Mouse (Mus musculus) neural tube, embryonic 15.5 days (tissue): ENCODE results near the gene Kif16b. TPM values are rescaled to one million over a fixed set of nuclear protein-coding genes. Genes with fewer than 3 reads are reported as not detected.

Source experiments
- ATAC-seq: fragments of 200-750 bp; cut with Nextera tagmentation; 2 replicates; pipeline ENCODE4 v1.8.0; 2017; ENCODE audit warnings: mild to moderate bottlenecking, moderate TSS enrichment, moderate library complexity; ENCODE audit not compliant: low FRiP score
- H3K27ac ChIP-seq: fragments of 300-500 bp; sonication (generic); replicated peaks from 2 replicates; pipeline ENCODE4 v1.5.1; 2015; ENCODE audit warnings: mild to moderate bottlenecking, inconsistent platforms
- H3K27me3 ChIP-seq: fragments of 300-500 bp; sonication (generic); replicated peaks from 2 replicates; pipeline ENCODE4 v1.6.1; 2015; ENCODE audit warnings: inconsistent platforms
- H3K36me3 ChIP-seq: fragments of 300-500 bp; sonication (generic); 2 replicates; pipeline ENCODE4 v1.6.1; 2015; ENCODE audit warnings: inconsistent platforms
- H3K4me1 ChIP-seq: fragments of 300-500 bp; sonication (generic); 2 replicates; pipeline ENCODE4 v1.6.1; 2015; ENCODE audit warnings: inconsistent platforms
- H3K4me2 ChIP-seq: fragments of 300-500 bp; sonication (generic); 2 replicates; pipeline ENCODE4 v1.6.1; 2015; ENCODE audit warnings: inconsistent platforms, mild to moderate bottlenecking, moderate library complexity
- H3K4me3 ChIP-seq: fragments of 300-500 bp; sonication (generic); replicated peaks from 2 replicates; pipeline ENCODE4 v1.5.1; 2015; ENCODE audit warnings: mild to moderate bottlenecking, inconsistent platforms
- H3K9ac ChIP-seq: fragments of 300-500 bp; sonication (generic); replicated peaks from 2 replicates; pipeline ENCODE4 v1.6.1; 2015; ENCODE audit warnings: mild to moderate bottlenecking, inconsistent platforms
- H3K9me3 ChIP-seq: fragments of 300-500 bp; sonication (generic); replicated peaks from 2 replicates; pipeline ENCODE4 v1.6.1; 2016; ENCODE audit warnings: inconsistent platforms
- WGBS: fragments of 180-500 bp; shearing (Covaris S2); methylation state at CpG from one replicate; pipeline ENCODE4 v1.1.7; 2015; ENCODE audit warnings: mixed read lengths; 5-methylcytosine and 5-hydroxymethylcytosine counted together
- polyA plus RNA-seq: library from polyadenylated mRNA; unstranded; fragments of >200 nt; fragmentation: Nextera tagmentation; extraction: Ambion mirVana; gene quantifications from 2 replicates; pipeline ENCODE4 v1.2.1, GENCODE M21; 2015

Gene Kif16b
- polyA plus RNA-seq, 1 experiment from 2014 or later: 3.1 TPM

- H3K4me1 ChIP-seq: no peaks in the 10 kb centered on the region
- no peaks in the 10 kb centered on the region for H3K36me3 ChIP-seq
- no peak overlapping the region for H3K27ac ChIP-seq
- H3K4me2 ChIP-seq: no peak overlapping the region
- no peaks in the 10 kb centered on the region for H3K9me3 ChIP-seq
- H3K9ac ChIP-seq: no peak overlapping the region
- H3K27me3 ChIP-seq: no peaks in the 10 kb centered on the region
- WGBS: 88% methylated on average over 1 of the region's 1 CpGs
- no peak for ATAC-seq
- no peak overlapping the region for H3K4me3 ChIP-seq
Observed at GRCm38 (mm10) chr2:142893780-142894179, 7.6 kb downstream of the Kif16b start.

GRCm38 (mm10) chr2:142891283-142891682, 10.0 kb downstream of the Kif16b start:
- H3K4me3 ChIP-seq: no peak overlapping the region
- H3K4me1 ChIP-seq: no peaks in the 10 kb centered on the region
- no peak for ATAC-seq
- H3K36me3 ChIP-seq: no peaks in the 10 kb centered on the region
- H3K27me3 ChIP-seq: no peaks in the 10 kb centered on the region
- no peak overlapping the region for H3K27ac ChIP-seq
- H3K9ac ChIP-seq: no peak overlapping the region
- 91% methylated on average over 2 of the region's 2 CpGs for WGBS
- H3K4me2 ChIP-seq: no peak overlapping the region
- H3K9me3 ChIP-seq: no peaks in the 10 kb centered on the region

- no peak for ATAC-seq
- H3K4me3 ChIP-seq: no peak overlapping the region
- H3K9me3 ChIP-seq: no peaks in the 10 kb centered on the region
- no peak overlapping the region for H3K27ac ChIP-seq
- H3K36me3 ChIP-seq: no peaks in the 10 kb centered on the region
- WGBS: 94% methylated on average over 4 of the region's 4 CpGs
- no peak overlapping the region for H3K9ac ChIP-seq
- H3K4me2 ChIP-seq: no peak overlapping the region
- no peaks in the 10 kb centered on the region for H3K4me1 ChIP-seq
- no peaks in the 10 kb centered on the region for H3K27me3 ChIP-seq
Observed at GRCm38 (mm10) chr2:142884456-142884855, 16.9 kb downstream of the Kif16b start.

GRCm38 (mm10) chr2:142883625-142883994, 17.7 kb downstream of the Kif16b start:
- no peaks in the 10 kb centered on the region for H3K36me3 ChIP-seq
- WGBS: 86% methylated on average over 7 of the region's 7 CpGs
- no peaks in the 10 kb centered on the region for H3K9me3 ChIP-seq
- H3K27me3 ChIP-seq: no peaks in the 10 kb centered on the region
- no peaks in the 10 kb centered on the region for H3K4me1 ChIP-seq
- no peak for ATAC-seq
- no peak overlapping the region for H3K27ac ChIP-seq
- H3K4me2 ChIP-seq: no peak overlapping the region
- no peak overlapping the region for H3K9ac ChIP-seq
- H3K4me3 ChIP-seq: no peak overlapping the region

- Histone ChIP-seq H3K4me1 (no peaks in the 10 kb centered on the region), H3K4me3 (no peak overlapping the region), H3K9me3 (no peaks in the 10 kb centered on the region), H3K27ac (no peak overlapping the region), H3K36me3 (no peaks in the 10 kb centered on the region), H3K4me2 (no peak overlapping the region), H3K9ac (no peak overlapping the region), H3K27me3 (no peaks in the 10 kb centered on the region)
- 69% methylated on average over 7 of the region's 7 CpGs for WGBS
- ATAC-seq: no peak
Observed at GRCm38 (mm10) chr2:142882871-142883624, 18.3 kb downstream of the Kif16b start.

- H3K9me3 ChIP-seq: no peaks in the 10 kb centered on the region
- whole genome bisulfite sequencing: 69% methylated on average over 2 of the region's 2 CpGs
Observed at GRCm38 (mm10) chr2:142882466-142882865, 18.9 kb downstream of the Kif16b start.

GRCm38 (mm10) chr2:142881177-142881576, 20.2 kb downstream of the Kif16b start:
- Histone ChIP-seq H3K27me3 (no peaks in the 10 kb centered on the region), H3K27ac (no peak overlapping the region), H3K9me3 (no peaks in the 10 kb centered on the region), H3K36me3 (no peaks in the 10 kb centered on the region), H3K4me3 (no peak overlapping the region), H3K9ac (no peak overlapping the region), H3K4me1 (no peaks in the 10 kb centered on the region), H3K4me2 (no peak overlapping the region)
- ATAC-seq: no peak
- 46% methylated on average over 4 of the region's 4 CpGs for WGBS

More at GRCm38 (mm10) chr2:142882466-142882865, 18.9 kb downstream of the Kif16b start:
- H3K27me3 ChIP-seq: no peaks in the 10 kb centered on the region
- no peak overlapping the region for H3K4me2 ChIP-seq
- H3K4me1 ChIP-seq: no peaks in the 10 kb centered on the region
- ATAC-seq: no peak
- no peaks in the 10 kb centered on the region for H3K36me3 ChIP-seq
- H3K9ac ChIP-seq: no peak overlapping the region
- no peak overlapping the region for H3K4me3 ChIP-seq
- H3K27ac ChIP-seq: no peak overlapping the region

- H3K4me3 ChIP-seq: no peak overlapping the region
- no peak overlapping the region for H3K9ac ChIP-seq
- no peak for ATAC-seq
- no peak overlapping the region for H3K27ac ChIP-seq
- no peaks in the 10 kb centered on the region for H3K4me1 ChIP-seq
- no peak overlapping the region for H3K4me2 ChIP-seq
- no peaks in the 10 kb centered on the region for H3K27me3 ChIP-seq
- H3K9me3 ChIP-seq: no peaks in the 10 kb centered on the region
- WGBS: 87% methylated on average over 8 of the region's 8 CpGs
- H3K36me3 ChIP-seq: no peaks in the 10 kb centered on the region
Observed at GRCm38 (mm10) chr2:142879257-142879818, 22.0 kb downstream of the Kif16b start.

GRCm38 (mm10) chr2:142876636-142877035, 24.7 kb downstream of the Kif16b start:
- Histone ChIP-seq H3K9me3 (no peaks in the 10 kb centered on the region), H3K4me1 (no peaks in the 10 kb centered on the region), H3K9ac (no peak overlapping the region), H3K27me3 (no peaks in the 10 kb centered on the region), H3K4me3 (no peak overlapping the region), H3K4me2 (no peak overlapping the region), H3K27ac (no peak overlapping the region), H3K36me3 (no peaks in the 10 kb centered on the region)
- ATAC-seq: no peak
- 74% methylated on average over 2 of the region's 2 CpGs for WGBS

GRCm38 (mm10) chr2:142875936-142876335, 25.4 kb downstream of the Kif16b start:
- Histone ChIP-seq H3K27me3 (no peaks in the 10 kb centered on the region), H3K4me3 (no peak overlapping the region), H3K4me2 (no peak overlapping the region), H3K9ac (no peak overlapping the region), H3K36me3 (no peaks in the 10 kb centered on the region), H3K4me1 (no peaks in the 10 kb centered on the region), H3K27ac (no peak overlapping the region), H3K9me3 (no peaks in the 10 kb centered on the region)
- ATAC-seq: no peak
- WGBS: 65% methylated on average over 4 of the region's 4 CpGs

GRCm38 (mm10) chr2:142874562-142874961, 26.8 kb downstream of the Kif16b start:
- no peak overlapping the region for H3K27ac ChIP-seq
- WGBS: 81% methylated on average over 2 of the region's 2 CpGs
- H3K27me3 ChIP-seq: no peaks in the 10 kb centered on the region
- H3K4me1 ChIP-seq: no peaks in the 10 kb centered on the region
- H3K4me2 ChIP-seq: no peak overlapping the region
- H3K4me3 ChIP-seq: no peak overlapping the region
- H3K9me3 ChIP-seq: no peaks in the 10 kb centered on the region
- no peak for ATAC-seq
- H3K9ac ChIP-seq: no peak overlapping the region
- H3K36me3 ChIP-seq: no peaks in the 10 kb centered on the region

GRCm38 (mm10) chr2:142870055-142870454, 31.3 kb downstream of the Kif16b start:
- Histone ChIP-seq H3K36me3 (no peaks in the 10 kb centered on the region), H3K4me2 (no peak overlapping the region), H3K9me3 (no peaks in the 10 kb centered on the region), H3K4me3 (no peak overlapping the region), H3K4me1 (no peaks in the 10 kb centered on the region), H3K27me3 (no peaks in the 10 kb centered on the region), H3K27ac (no peak overlapping the region), H3K9ac (no peak overlapping the region)
- no peak for ATAC-seq
- 90% methylated on average over 8 of the region's 8 CpGs for WGBS
